Mouse (Mus musculus): ENCODE results near the gene Ager. TPM values are rescaled to one million over a fixed set of nuclear protein-coding genes. Genes with fewer than 3 reads are reported as not detected.

The Ager gene
- polyA plus RNA-seq (2012) = 0.33 and 0.46 TPM in 2 replicates

DNA sequence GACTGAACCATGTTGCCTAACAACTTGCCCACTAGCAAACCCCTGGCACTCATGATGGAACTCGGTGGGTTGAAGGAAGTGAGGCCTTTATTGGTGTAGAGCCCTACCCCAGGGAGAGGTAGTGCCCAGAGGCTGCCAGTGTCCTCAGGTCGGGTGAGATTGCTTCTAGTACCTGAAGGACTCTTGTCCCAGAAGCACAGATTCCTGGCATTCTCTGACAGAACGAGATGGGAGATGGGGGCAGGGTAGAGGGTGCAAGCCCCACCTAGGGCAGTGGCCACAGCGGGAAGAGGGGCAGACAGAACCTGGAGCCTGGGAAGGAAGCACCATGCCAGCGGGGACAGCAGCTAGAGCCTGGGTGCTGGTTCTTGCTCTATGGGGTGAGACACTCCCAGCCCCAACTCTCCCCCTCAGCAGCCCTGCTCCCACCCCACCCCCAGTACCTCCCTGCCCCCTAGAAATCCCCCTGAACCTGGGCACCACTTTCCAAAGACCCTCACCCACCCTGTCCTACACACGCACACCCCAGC, at the start of gene Ager:
Gene Ager (plus strand): TSS at position 297 of the 530 bp plus-strand sequence.
- Histone ChIP-seq H3K9me3 (ENCODE audit: control insufficient read depth, low read length) (no peaks in the 10 kb centered on the region), H3K4me3 (replicated peaks) (no peak within 1 kb of the TSS), H3K36me3 (ENCODE audit: control insufficient read depth) (peaks cover 51% of the 10 kb centered on the region), H3K4me1 (ENCODE audit: control insufficient read depth) (peaks cover 61% of the 10 kb centered on the region), H3K27me3 (ENCODE audit: control insufficient read depth) (peaks cover 2% of the 10 kb centered on the region; the same call in 1 of the 2 replicates)
- TF ChIP-seq GATA1 (IDR thresholded peaks at IDR 0.05; ENCODE audit: low read length) (no peak), TAL1 (IDR thresholded peaks at IDR 0.05; ENCODE audit: low read length) (no peak)

DNA sequence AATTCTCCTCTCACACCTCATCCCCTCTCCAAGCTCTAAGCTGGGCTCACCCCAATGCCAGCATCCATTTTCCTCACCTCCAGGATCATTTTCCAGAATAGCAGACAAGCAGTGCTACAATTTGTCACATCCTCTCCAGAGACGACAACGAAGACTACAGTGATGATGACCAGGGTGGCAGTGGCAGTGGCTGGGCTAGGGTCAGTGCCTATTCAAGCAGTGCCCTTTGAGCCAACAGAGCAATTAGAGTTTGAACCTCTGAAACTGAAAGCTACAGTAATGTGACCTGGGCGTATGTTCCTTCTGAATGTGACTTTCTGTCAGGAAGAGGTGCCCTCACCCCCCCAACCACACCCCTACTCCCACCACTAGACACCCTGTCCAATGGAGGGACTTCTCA, 48.5 kb upstream of the Ager start:
- no peaks in the 10 kb centered on the region for H3K9me3 ChIP-seq (ENCODE audit: control insufficient read depth, low read length)
- H3K36me3 ChIP-seq (ENCODE audit: control insufficient read depth) = no peaks in the 10 kb centered on the region
- TF ChIP-seq GATA1 (IDR thresholded peaks at IDR 0.05; ENCODE audit: low read length) (no peak), TAL1 (IDR thresholded peaks at IDR 0.05; ENCODE audit: low read length) (no peak)
- no peaks in the 10 kb centered on the region for H3K27me3 ChIP-seq (ENCODE audit: control insufficient read depth)
- no peak overlapping the region for H3K4me3 ChIP-seq (replicated peaks)
- H3K4me1 ChIP-seq (ENCODE audit: control insufficient read depth) = no peaks in the 10 kb centered on the region

DNA sequence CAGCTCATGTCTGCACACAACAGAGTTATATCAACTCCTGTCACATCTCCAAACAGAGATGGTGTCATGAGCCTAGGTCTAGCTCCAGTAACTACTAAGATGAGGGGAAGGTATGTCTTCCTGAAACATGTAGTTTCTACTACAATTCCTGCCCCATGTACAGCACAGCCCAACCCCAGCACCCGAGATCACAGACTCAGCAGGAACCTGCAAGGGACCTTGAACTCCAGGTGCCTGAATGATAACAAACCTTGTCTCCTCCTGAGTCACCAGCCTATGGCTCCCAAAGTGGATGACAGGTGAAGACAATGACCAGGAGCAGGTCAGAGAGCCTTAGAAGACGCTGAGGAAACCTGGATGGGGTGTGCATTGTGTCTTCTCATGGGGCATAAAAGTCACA, 47.8 kb upstream of the Ager start:
- Histone ChIP-seq H3K4me1 (ENCODE audit: control insufficient read depth) (no peaks in the 10 kb centered on the region), H3K27me3 (ENCODE audit: control insufficient read depth) (no peaks in the 10 kb centered on the region), H3K9me3 (ENCODE audit: control insufficient read depth, low read length) (no peaks in the 10 kb centered on the region), H3K4me3 (replicated peaks) (no peak overlapping the region), H3K36me3 (ENCODE audit: control insufficient read depth) (no peaks in the 10 kb centered on the region)
- TF ChIP-seq GATA1 (IDR thresholded peaks at IDR 0.05; ENCODE audit: low read length) (no peak), TAL1 (IDR thresholded peaks at IDR 0.05; ENCODE audit: low read length) (no peak)

DNA sequence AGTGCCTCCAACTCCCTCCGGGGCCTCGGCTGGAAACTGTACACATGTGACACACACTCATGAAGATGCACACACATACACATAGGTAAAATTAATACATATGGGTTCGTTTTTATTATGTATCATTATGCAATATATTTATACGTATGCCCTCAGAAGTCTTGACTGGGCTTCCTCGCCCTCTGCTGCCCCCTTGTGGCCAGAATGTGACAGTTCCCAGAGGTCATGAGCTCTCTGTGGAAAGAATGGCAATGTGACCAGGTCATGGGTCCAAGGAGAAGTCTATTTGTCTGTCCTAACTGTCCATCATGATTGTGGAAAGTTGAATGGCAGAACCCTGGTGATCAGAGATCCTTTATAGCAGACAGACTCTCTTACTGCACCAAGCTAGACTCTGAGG, 42.2 kb upstream of the Ager start:
- Histone ChIP-seq H3K4me3 (replicated peaks) (no peak overlapping the region), H3K9me3 (ENCODE audit: control insufficient read depth, low read length) (no peaks in the 10 kb centered on the region), H3K4me1 (ENCODE audit: control insufficient read depth) (peaks cover 10% of the 10 kb centered on the region), H3K27me3 (ENCODE audit: control insufficient read depth) (no peaks in the 10 kb centered on the region), H3K36me3 (ENCODE audit: control insufficient read depth) (no peaks in the 10 kb centered on the region)
- TF ChIP-seq GATA1 (IDR thresholded peaks at IDR 0.05; ENCODE audit: low read length) = no peak
- no peak for TF ChIP-seq TAL1 (IDR thresholded peaks at IDR 0.05; ENCODE audit: low read length)

DNA sequence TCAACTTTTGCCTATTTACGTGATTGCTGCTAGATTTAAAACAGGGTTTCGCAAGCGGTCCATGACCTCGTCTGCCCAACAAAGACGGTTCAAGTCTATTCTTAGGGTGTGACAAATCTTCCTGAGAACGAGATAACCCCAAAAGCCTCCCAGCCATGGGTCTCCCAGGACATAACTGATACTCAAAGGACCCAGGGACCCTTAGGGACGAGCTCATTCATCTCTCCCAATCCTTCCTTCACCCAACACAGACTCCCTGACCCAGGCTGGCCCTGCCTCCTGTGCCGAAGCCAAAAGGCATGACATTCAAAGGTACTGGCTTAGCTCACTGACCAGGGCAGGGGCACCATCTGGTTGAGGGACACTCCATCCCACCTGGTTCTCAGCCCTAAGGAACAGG, 41.3 kb upstream of the Ager start:
- Histone ChIP-seq H3K36me3 (ENCODE audit: control insufficient read depth) (no peaks in the 10 kb centered on the region), H3K9me3 (ENCODE audit: control insufficient read depth, low read length) (no peaks in the 10 kb centered on the region), H3K4me1 (ENCODE audit: control insufficient read depth) (peaks cover 17% of the 10 kb centered on the region), H3K27me3 (ENCODE audit: control insufficient read depth) (no peaks in the 10 kb centered on the region), H3K4me3 (replicated peaks) (no peak overlapping the region)
- TF ChIP-seq TAL1 (IDR thresholded peaks at IDR 0.05; ENCODE audit: low read length) (no peak), GATA1 (IDR thresholded peaks at IDR 0.05; ENCODE audit: low read length) (no peak)

DNA sequence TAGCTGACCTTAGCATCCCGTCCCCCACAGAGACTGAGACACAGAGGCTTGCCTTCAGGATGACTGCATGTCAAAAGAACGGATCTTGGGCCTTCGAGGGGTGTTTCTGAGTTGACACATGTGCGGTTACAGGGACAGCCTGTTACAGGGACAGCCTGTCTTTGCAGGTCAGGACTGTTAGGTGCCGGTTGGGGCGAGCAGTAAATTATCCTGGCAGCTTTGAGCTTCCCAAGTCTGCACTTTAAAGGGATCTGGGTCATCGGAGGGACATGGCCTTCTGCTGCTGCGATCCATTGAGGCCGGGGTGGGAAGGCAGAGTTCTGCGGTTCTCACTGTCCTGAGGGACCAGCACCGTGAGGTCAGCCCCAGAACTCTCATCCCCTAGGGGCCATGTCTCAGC, 40.3 kb upstream of the Ager start:
- TF ChIP-seq GATA1 (IDR thresholded peaks at IDR 0.05; ENCODE audit: low read length) = no peak
- TF ChIP-seq TAL1 (IDR thresholded peaks at IDR 0.05; ENCODE audit: low read length) = no peak
- no peaks in the 10 kb centered on the region for H3K9me3 ChIP-seq (ENCODE audit: control insufficient read depth, low read length)
- peaks cover 18% of the 10 kb centered on the region for H3K4me1 ChIP-seq (ENCODE audit: control insufficient read depth)
- H3K4me3 ChIP-seq (replicated peaks) = no peak overlapping the region
- H3K27me3 ChIP-seq (ENCODE audit: control insufficient read depth) = no peaks in the 10 kb centered on the region
- no peaks in the 10 kb centered on the region for H3K36me3 ChIP-seq (ENCODE audit: control insufficient read depth)

DNA sequence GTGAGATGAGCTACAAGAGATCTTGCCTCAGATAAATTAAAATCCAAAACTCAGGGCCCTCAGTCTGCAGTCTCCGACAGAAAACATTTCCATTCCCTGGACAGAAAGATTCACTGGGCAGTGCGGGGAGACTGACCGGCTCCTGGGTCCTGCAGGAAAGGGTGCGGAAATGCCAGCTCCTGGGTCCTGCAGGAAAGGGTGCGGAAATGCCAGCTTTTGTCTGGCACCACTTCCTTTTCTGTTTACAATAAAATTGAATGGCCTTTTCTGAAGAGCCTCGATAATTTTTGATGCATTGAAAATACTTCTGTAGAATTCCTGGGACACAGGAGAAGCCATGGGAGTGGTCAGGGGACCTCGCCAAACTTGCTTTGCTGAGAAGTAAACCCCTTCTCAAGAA, 38.5 kb upstream of the Ager start:
- Histone ChIP-seq H3K4me1 (ENCODE audit: control insufficient read depth) (peaks cover 21% of the 10 kb centered on the region), H3K27me3 (ENCODE audit: control insufficient read depth) (peaks cover under 1% of the 10 kb centered on the region; the same call in 1 of the 2 replicates), H3K9me3 (ENCODE audit: control insufficient read depth, low read length) (no peaks in the 10 kb centered on the region), H3K4me3 (replicated peaks) (no peak overlapping the region), H3K36me3 (ENCODE audit: control insufficient read depth) (no peaks in the 10 kb centered on the region)
- no peak for TF ChIP-seq TAL1 (IDR thresholded peaks at IDR 0.05; ENCODE audit: low read length)
- no peak for TF ChIP-seq GATA1 (IDR thresholded peaks at IDR 0.05; ENCODE audit: low read length)

DNA sequence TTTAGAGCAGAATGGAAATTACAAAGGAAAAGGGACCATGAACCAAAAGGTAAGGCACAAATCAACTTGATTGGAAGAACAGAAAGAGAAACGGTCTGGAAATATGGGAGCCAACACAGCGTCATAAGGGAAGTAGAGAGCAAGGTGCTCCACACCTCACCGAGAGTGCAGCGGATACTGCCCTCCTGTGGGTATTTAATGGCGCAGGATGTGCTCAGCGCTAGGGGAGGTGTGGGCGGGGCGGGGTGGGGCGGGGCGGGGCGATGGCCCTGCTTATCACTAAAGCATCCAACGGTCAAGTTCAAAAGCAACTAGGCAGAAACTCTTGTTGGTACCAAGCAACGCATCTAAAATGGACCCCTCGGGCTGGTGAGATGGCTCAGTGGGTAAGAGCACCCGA, 37.8 kb upstream of the Ager start:
- Histone ChIP-seq H3K4me3 (replicated peaks) (no peak overlapping the region), H3K36me3 (ENCODE audit: control insufficient read depth) (no peaks in the 10 kb centered on the region), H3K9me3 (ENCODE audit: control insufficient read depth, low read length) (no peaks in the 10 kb centered on the region), H3K4me1 (ENCODE audit: control insufficient read depth) (peaks cover 22% of the 10 kb centered on the region), H3K27me3 (ENCODE audit: control insufficient read depth) (peaks cover 6% of the 10 kb centered on the region)
- TF ChIP-seq GATA1 (IDR thresholded peaks at IDR 0.05; ENCODE audit: low read length) = no peak
- no peak for TF ChIP-seq TAL1 (IDR thresholded peaks at IDR 0.05; ENCODE audit: low read length)

DNA sequence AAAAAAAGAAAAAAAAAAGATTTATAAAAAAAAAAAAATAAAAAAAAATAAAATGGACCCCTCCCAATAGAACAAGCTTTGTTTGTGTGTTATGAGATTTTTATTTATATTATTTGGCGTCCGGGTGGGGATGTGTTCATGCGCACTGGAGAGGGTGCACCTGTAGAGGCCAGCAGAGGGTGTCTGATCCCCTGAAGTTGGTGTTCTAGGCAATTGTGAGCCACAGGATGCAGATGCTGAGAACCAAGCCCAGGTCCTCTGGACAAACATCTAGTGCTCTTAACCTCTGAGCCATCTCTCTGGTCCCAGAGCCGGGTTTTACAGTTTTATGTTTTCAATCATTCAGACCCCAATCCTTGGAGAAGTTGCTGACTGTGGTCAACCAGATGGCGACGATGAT, 37.2 kb upstream of the Ager start:
- Histone ChIP-seq H3K36me3 (ENCODE audit: control insufficient read depth) (no peaks in the 10 kb centered on the region), H3K27me3 (ENCODE audit: control insufficient read depth) (peaks cover 10% of the 10 kb centered on the region), H3K4me3 (replicated peaks) (no peak overlapping the region), H3K9me3 (ENCODE audit: control insufficient read depth, low read length) (no peaks in the 10 kb centered on the region), H3K4me1 (ENCODE audit: control insufficient read depth) (peaks cover 22% of the 10 kb centered on the region)
- TF ChIP-seq TAL1 (IDR thresholded peaks at IDR 0.05; ENCODE audit: low read length) (no peak), GATA1 (IDR thresholded peaks at IDR 0.05; ENCODE audit: low read length) (no peak)

DNA sequence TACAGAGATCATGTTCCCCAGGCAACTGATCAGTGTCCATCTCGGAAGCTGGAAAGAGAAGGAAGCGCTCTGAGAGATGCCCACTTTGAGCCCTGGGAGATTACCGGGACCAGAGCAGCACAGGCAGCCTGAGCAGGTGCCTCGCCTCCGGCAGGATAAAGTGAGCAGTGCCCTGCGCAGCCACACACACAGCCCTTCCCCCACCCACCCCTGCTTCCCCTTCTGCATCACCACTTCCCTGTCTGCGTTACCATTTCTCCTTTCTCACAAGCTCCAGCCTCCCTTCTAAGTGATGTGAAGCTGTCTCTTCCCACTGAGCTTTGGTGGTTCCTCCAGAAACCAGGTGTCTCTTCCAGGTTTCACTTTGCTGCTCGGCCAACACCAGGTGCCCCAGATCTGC, 36.5 kb upstream of the Ager start:
- H3K4me1 ChIP-seq (ENCODE audit: control insufficient read depth) = peaks cover 22% of the 10 kb centered on the region
- TF ChIP-seq GATA1 (IDR thresholded peaks at IDR 0.05; ENCODE audit: low read length) (no peak), TAL1 (IDR thresholded peaks at IDR 0.05; ENCODE audit: low read length) (no peak)
- peaks cover 17% of the 10 kb centered on the region for H3K27me3 ChIP-seq (ENCODE audit: control insufficient read depth)
- no peak overlapping the region for H3K4me3 ChIP-seq (replicated peaks)
- H3K36me3 ChIP-seq (ENCODE audit: control insufficient read depth) = no peaks in the 10 kb centered on the region
- no peaks in the 10 kb centered on the region for H3K9me3 ChIP-seq (ENCODE audit: control insufficient read depth, low read length)
